In genomic region chr6:67549550-67549949, GRCm38 (mm10) we compare ENCODE assay signal across 18 mouse cellular contexts. TPM values are rescaled to one million over a fixed set of nuclear protein-coding genes. Genes with fewer than 3 reads are reported as not detected.
DNase-seq lines count a peak whose midpoint lies in the region; ATAC-seq and TF ChIP-seq lines count a peak whose summit lies in the region.
"Had no signal": no experiment of that assay in that cellular context is flagged by ENCODE, and none has a peak within 500 bp of the region (broad histone marks: within the 10 kb centered on the region; RNA-seq: fewer than 3 reads in every experiment).

No protein-coding gene starts in this region.

- no peaks in the 10 kb centered on the region for H3K4me1 ChIP-seq in midbrain, postnatal 0 days (ENCODE audit: insufficient read depth, low read length)
- H3K4me1 ChIP-seq in midbrain, embryonic 14.5 days (ENCODE audit: control insufficient read depth, insufficient read depth, low read length) = no peaks in the 10 kb centered on the region
- H3K4me1 ChIP-seq in lung, postnatal 0 days (ENCODE audit: insufficient read depth, low read depth, low read length) = no peaks in the 10 kb centered on the region
- no peaks in the 10 kb centered on the region for H3K4me1 ChIP-seq in neural tube, embryonic 15.5 days
- H3K4me1 ChIP-seq: embryonic facial prominence, embryonic 13.5 days; forebrain, embryonic 13.5 days; limb, embryonic 12.5 days; lung, embryonic 15.5 days had no signal

- H3K36me3 ChIP-seq in midbrain, postnatal 0 days (ENCODE audit: insufficient read depth, low read length) = no peaks in the 10 kb centered on the region
- H3K36me3 ChIP-seq in midbrain, embryonic 14.5 days (ENCODE audit: control insufficient read depth, insufficient read depth, low read length) = no peaks in the 10 kb centered on the region
- H3K36me3 ChIP-seq in lung, postnatal 0 days (ENCODE audit: insufficient read depth, low read length) = no peaks in the 10 kb centered on the region
- no peaks in the 10 kb centered on the region for H3K36me3 ChIP-seq in neural tube, embryonic 15.5 days
- H3K36me3 ChIP-seq: embryonic facial prominence, embryonic 13.5 days; limb, embryonic 12.5 days; lung, embryonic 15.5 days had no signal

- no peak for TF ChIP-seq EP300 in lung, postnatal 0 days (IDR thresholded peaks at IDR 0.05)

- DNase-seq in heart, postnatal 4 days = peak; percentile 21
- DNase-seq in heart, postnatal 36 days = no peak
- DNase-seq in midbrain, postnatal 0 days (ENCODE audit: low spot score) = no peak
- DNase-seq in midbrain, embryonic 14.5 days = no peak
- DNase-seq in adipocyte (ENCODE audit: low spot score) = peak; percentile 54
- DNase-seq in lung, postnatal 0 days (ENCODE audit: low spot score) = peak; percentile 30
- no peak for DNase-seq in MN1 (ENCODE audit: low spot score)
- DNase-seq: gastrocnemius, postnatal 36 days had no signal

- H3K27me3 ChIP-seq in midbrain, postnatal 0 days (ENCODE audit: insufficient read depth, low read length) = no peaks in the 10 kb centered on the region
- H3K27me3 ChIP-seq in midbrain, embryonic 14.5 days (ENCODE audit: control insufficient read depth, insufficient read depth, low read length) = no peaks in the 10 kb centered on the region
- H3K27me3 ChIP-seq in lung, postnatal 0 days (replicated peaks; ENCODE audit: insufficient read depth, low read length) = no peaks in the 10 kb centered on the region
- H3K27me3 ChIP-seq in neural tube, embryonic 15.5 days (replicated peaks) = no peaks in the 10 kb centered on the region
- H3K27me3 ChIP-seq: embryonic facial prominence, embryonic 13.5 days; forebrain, embryonic 13.5 days; limb, embryonic 12.5 days; lung, embryonic 15.5 days had no signal

- no peak overlapping the region for H3K4me3 ChIP-seq in midbrain, postnatal 0 days (ENCODE audit: low read depth, low read length)
- H3K4me3 ChIP-seq in midbrain, embryonic 14.5 days (replicated peaks; ENCODE audit: low read depth, low read length) = no peak overlapping the region
- H3K4me3 ChIP-seq in lung, postnatal 0 days (ENCODE audit: low read depth, low read length) = no peak overlapping the region
- H3K4me3 ChIP-seq in neural tube, embryonic 15.5 days (replicated peaks) = no peak overlapping the region
- H3K4me3 ChIP-seq: embryonic facial prominence, embryonic 13.5 days; forebrain, embryonic 13.5 days; limb, embryonic 12.5 days; lung, embryonic 15.5 days had no signal

- H3K27ac ChIP-seq in midbrain, postnatal 0 days (ENCODE audit: low read depth, low read length) = no peak overlapping the region
- H3K27ac ChIP-seq in midbrain, embryonic 14.5 days (replicated peaks; ENCODE audit: low read depth, low read length) = no peak overlapping the region
- H3K27ac ChIP-seq in lung, postnatal 0 days (ENCODE audit: low read length) = no peak overlapping the region
- no peak overlapping the region for H3K27ac ChIP-seq in neural tube, embryonic 15.5 days (replicated peaks)
- H3K27ac ChIP-seq: embryonic facial prominence, embryonic 13.5 days; forebrain, embryonic 13.5 days; limb, embryonic 12.5 days; lung, embryonic 15.5 days had no signal

- intact Hi-C loops in heart, postnatal 36 days (cut with DNase I) = loop anchor here (10.0 kb wide), 1 partner anchor 375 kb away; no protein-coding TSS in a partner anchor

- WGBS in midbrain, postnatal 0 days = 16% methylated on average over 1 of the region's 1 CpGs
- 7% methylated on average over 1 of the region's 1 CpGs for WGBS in midbrain, embryonic 14.5 days
- 11% methylated on average over 1 of the region's 1 CpGs for WGBS in lung, postnatal 0 days
- WGBS in neural tube, embryonic 15.5 days = 15% methylated on average over 1 of the region's 1 CpGs

- no peak overlapping the region for H3K9ac ChIP-seq in midbrain, postnatal 0 days (replicated peaks; ENCODE audit: low read length, poor library complexity, severe bottlenecking)
- no peak overlapping the region for H3K9ac ChIP-seq in midbrain, embryonic 14.5 days (replicated peaks; ENCODE audit: low read length)
- no peak overlapping the region for H3K9ac ChIP-seq in lung, postnatal 0 days (replicated peaks; ENCODE audit: low read depth)
- H3K9ac ChIP-seq in neural tube, embryonic 15.5 days (replicated peaks) = no peak overlapping the region
- H3K9ac ChIP-seq: embryonic facial prominence, embryonic 13.5 days; forebrain, embryonic 13.5 days; limb, embryonic 12.5 days; lung, embryonic 15.5 days had no signal

- no peaks in the 10 kb centered on the region for H3K9me3 ChIP-seq in midbrain, postnatal 0 days (ENCODE audit: low read length)
- H3K9me3 ChIP-seq in midbrain, embryonic 14.5 days (ENCODE audit: control insufficient read depth, low read length) = no peaks in the 10 kb centered on the region
- no peaks in the 10 kb centered on the region for H3K9me3 ChIP-seq in lung, postnatal 0 days (ENCODE audit: low read length)
- no peaks in the 10 kb centered on the region for H3K9me3 ChIP-seq in neural tube, embryonic 15.5 days (replicated peaks)
- H3K9me3 ChIP-seq: embryonic facial prominence, embryonic 13.5 days; forebrain, embryonic 13.5 days; limb, embryonic 12.5 days; lung, embryonic 15.5 days had no signal

- peak; percentile 37; the same call in 1 of the 2 replicates for TF ChIP-seq CTCF in midbrain, postnatal 0 days (IDR thresholded peaks at IDR 0.05)
- TF ChIP-seq CTCF in lung, postnatal 0 days (IDR thresholded peaks at IDR 0.05) = peak; percentile 67

- H3K4me2 ChIP-seq in midbrain, postnatal 0 days (ENCODE audit: low read depth, low read length, poor library complexity, severe bottlenecking) = no peak overlapping the region
- H3K4me2 ChIP-seq in midbrain, embryonic 14.5 days (ENCODE audit: low read length) = no peak overlapping the region
- no peak overlapping the region for H3K4me2 ChIP-seq in lung, postnatal 0 days (replicated peaks; ENCODE audit: low read depth, low read length)
- H3K4me2 ChIP-seq in neural tube, embryonic 15.5 days = no peak overlapping the region
- H3K4me2 ChIP-seq: embryonic facial prominence, embryonic 13.5 days; forebrain, embryonic 13.5 days; limb, embryonic 12.5 days; lung, embryonic 15.5 days had no signal

- ATAC-seq in midbrain, postnatal 0 days (ENCODE audit: low FRiP score) = no peak
- no peak for ATAC-seq in midbrain, embryonic 14.5 days (ENCODE audit: low FRiP score, low TSS enrichment)
- peak; percentile 28; the same call in 1 of the 2 replicates for ATAC-seq in lung, postnatal 0 days
- ATAC-seq in neural tube, embryonic 15.5 days (ENCODE audit: low FRiP score) = no peak
- ATAC-seq: forebrain, embryonic 13.5 days; inflammation-experienced regulatory T-cells, adult 6 months; midbrain, embryonic 16.5 days had no signal

RNA-seq across cellular contexts. Expression of gene Tacstd2, which starts 14.0 kb away (rescaled TPM):
- not detected for total RNA-seq in heart, postnatal 4 days (2021)
- not detected for total RNA-seq in heart, postnatal 36 days (2021)
- total RNA-seq in midbrain, postnatal 0 days (2014; rRNA removed) = 3.6 and 6.8 TPM in 2 replicates
- 3.3 and 3.4 TPM in 2 replicates for polyA plus RNA-seq in midbrain, postnatal 0 days (2015; fragmentation: Nextera tagmentation; extraction: Ambion mirVana)
- 0.91 and 0.94 TPM in 2 replicates for polyA plus RNA-seq in midbrain, embryonic 14.5 days (2014; fragmentation: Nextera tagmentation; extraction: Ambion mirVana)
- 89.1 and 101 TPM in 2 replicates for polyA plus RNA-seq in lung, postnatal 0 days (2015; fragmentation: Nextera tagmentation; extraction: Ambion mirVana)
- 0.73 and 5.6 TPM in 2 replicates for polyA plus RNA-seq in neural tube, embryonic 15.5 days (2015; fragmentation: Nextera tagmentation; extraction: Ambion mirVana)
- total RNA-seq: gastrocnemius, postnatal 36 days; heart, postnatal 10 days had no signal

RNA-seq across cellular contexts. Expression of gene Il23r, which starts 57.9 kb away (rescaled TPM):
- total RNA-seq in heart, postnatal 4 days (2021) = not detected
- not detected for total RNA-seq in heart, postnatal 36 days (2021)
- total RNA-seq in midbrain, postnatal 0 days (2014; rRNA removed) = not detected in 2 replicates
- 0.10 TPM in 1 of 2 replicates, not detected in the other for polyA plus RNA-seq in midbrain, postnatal 0 days (2015; fragmentation: Nextera tagmentation; extraction: Ambion mirVana)
- 0.13 TPM in 1 of 2 replicates, not detected in the other for polyA plus RNA-seq in midbrain, embryonic 14.5 days (2014; fragmentation: Nextera tagmentation; extraction: Ambion mirVana)
- polyA plus RNA-seq in lung, postnatal 0 days (2015; fragmentation: Nextera tagmentation; extraction: Ambion mirVana) = not detected in 2 replicates
- polyA plus RNA-seq in neural tube, embryonic 15.5 days (2015; fragmentation: Nextera tagmentation; extraction: Ambion mirVana) = not detected in 2 replicates
- total RNA-seq: gastrocnemius, postnatal 36 days; heart, postnatal 10 days; layer of hippocampus, postnatal 25 days had no signal
- polyA plus RNA-seq: embryonic facial prominence, embryonic 13.5 days; forebrain, embryonic 13.5 days; limb, embryonic 12.5 days; lung, embryonic 15.5 days; midbrain, embryonic 16.5 days; neural tube, embryonic 14.5 days had no signal

Comparison
In these comparisons a context has a peak if more than half of its experiments do, and no peak if none do; other contexts are left out.
1. DNase-seq: peak in heart, postnatal 4 days (single experiment), adipocyte (single experiment) and lung, postnatal 0 days (single experiment); none in heart, postnatal 36 days (0 of 2), midbrain, postnatal 0 days (single experiment), midbrain, embryonic 14.5 days (single experiment) and MN1 (single experiment).
2. RNA of gene Tacstd2, which starts 14.0 kb away (polyA plus RNA-seq): 89.1 to 101 TPM in lung, postnatal 0 days; 3.3 to 3.4 TPM in midbrain, postnatal 0 days, 0.91 to 0.94 TPM in midbrain, embryonic 14.5 days and 0.73 to 5.6 TPM in neural tube, embryonic 15.5 days; every median in the first group is over 10 times any median in the second.